Mouse (Mus musculus): ENCODE data around the gene Pik3r4.

Pik3r4 gene

DNA sequence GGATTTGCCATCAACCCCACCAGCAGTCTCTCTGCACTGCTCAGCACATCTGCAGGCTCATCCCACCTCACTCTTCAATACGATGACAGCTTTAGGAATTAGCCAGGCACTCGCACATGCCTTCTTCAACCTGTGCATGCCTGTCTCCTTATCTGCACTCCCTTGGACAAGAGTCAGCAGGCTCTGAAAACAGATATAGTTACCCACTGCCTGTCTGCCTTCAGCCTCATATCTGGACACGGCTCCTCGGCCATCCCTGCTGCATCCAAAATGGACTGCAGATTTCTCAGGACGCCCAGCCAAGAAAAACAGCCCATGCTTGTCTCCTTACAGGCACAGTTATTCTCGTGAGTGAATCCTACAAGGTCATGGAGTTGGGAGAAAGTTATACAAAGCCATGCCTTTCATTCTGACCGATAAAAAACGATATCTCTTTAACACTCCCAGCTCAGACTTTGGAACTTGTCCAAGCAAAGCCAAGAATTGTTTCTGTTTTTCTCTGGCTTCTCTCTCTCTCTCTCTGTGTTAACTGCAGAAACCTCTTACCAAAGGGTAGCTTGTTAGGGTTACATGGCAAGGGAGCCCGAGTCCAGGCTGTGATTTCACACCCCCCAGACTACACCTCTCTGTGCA lies 55.1 kb downstream of the Pik3r4 start:
- no peak for DNase-seq (ENCODE audit: low spot score)

DNA sequence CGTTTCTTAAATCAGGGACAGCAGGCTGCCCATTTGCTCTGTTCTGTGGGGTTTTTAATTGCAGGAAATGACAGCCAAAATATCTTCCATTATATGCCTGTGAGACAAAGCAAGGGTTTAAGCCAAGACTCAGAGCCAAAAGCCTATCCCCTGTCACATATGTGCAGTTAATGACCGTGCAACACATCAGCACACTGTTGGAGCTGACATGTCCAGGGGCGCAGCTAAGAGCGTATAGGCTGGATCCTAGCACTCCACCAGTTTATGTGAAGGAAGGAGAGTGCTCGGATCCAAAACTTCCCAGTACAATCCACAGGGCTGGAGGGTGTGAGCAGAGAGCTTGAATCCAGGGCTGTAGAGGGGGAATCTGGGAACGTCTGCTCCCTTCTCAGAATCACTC lies 57.9 kb downstream of the Pik3r4 start:
- no peak for DNase-seq (ENCODE audit: low spot score)

DNA sequence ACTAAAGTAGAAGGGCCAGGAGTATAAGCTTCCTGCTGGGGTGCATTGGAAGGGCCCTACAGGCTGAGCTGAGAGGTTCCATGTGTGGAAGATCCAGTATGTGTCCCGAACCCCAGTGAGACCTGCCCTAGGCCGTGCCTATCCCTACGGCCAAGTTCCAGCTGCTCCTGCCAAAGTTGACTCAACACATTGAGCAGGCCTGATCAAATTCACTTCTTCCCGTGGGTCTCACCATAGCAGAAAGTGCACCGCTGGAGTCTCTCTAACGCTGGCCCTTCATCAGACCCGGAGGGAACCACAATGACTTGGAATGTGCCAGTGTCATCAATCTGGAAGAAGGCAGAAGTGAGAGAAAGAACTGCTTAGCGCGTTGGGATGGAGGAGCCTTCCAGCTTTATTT lies 59.2 kb downstream of the Pik3r4 start:
- no peak for DNase-seq (ENCODE audit: low spot score)

DNA sequence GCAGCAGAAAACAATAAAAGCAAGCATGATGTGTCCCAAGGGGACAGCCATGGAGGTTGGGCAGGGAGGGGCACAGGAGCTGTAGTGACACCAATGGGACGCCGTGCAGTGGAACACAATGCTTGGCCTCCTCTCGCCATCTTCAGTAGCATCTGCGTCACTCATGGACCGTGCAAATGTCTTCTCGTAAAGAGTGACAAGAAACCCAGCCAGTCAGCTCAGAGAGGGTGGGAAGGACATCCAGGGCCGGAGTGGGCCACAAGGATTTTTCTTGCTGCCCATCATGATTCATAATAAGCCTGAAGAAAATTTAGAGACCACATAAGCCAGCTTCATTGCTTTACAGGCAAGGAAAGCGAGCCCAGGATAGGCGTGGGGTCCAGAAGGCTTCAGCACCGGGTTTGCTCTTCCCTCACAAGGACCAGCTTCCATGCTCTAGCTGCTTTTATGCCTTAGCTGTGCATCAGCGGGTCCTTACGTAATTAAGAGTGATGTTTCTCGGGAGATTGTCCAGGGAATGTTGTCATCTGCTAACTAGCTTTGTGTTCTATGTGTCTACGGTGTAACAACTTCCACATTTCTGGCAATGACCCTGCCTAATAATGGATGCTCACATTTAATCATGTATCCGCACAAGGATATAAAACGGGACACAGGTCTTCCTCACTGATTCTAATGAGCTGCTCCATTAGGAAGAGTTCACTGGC lies 61.6 kb downstream of the Pik3r4 start:
- no peak for DNase-seq (ENCODE audit: low spot score)

DNA sequence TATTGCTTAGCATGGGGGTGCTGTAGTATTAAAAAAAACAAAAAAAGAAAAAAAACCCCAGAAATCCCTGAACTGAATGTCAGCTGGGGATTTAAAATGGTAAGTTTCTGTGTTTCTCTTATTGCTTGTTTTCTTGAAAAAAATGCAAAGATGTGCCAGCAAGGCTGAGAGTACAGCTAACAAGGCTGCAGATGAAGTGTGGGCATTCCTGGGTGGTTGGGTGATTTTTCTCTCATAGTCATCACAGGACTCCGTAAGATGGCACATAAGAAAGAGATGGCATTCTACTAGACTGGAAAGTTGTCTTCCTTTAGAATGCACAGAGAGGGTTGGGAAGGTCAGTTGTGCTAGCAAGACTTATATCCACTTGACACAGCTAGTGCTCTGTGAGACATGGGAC lies 62.2 kb downstream of the Pik3r4 start:
- no peak for DNase-seq (ENCODE audit: low spot score)

DNA sequence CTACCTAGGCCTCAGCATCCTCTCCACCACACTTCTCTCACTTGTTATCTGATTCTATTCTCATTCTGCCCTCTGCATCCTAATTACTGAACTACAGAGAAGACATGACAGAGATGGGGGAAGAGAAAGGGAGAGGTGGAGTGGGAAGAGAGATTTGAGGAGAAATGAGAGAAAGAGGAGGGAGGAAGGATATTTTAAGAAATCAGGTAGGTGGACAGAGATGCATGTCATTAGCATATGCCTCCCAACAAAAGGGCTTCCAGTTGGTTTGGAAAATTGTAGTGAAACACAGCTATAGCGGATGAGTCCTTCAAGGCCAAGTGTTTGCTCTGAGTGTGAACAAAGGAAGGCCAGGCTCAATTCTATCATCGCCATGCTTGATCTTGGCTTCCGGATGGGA lies 69.3 kb downstream of the Pik3r4 start:
- DNase-seq (ENCODE audit: low spot score): no peak

DNA sequence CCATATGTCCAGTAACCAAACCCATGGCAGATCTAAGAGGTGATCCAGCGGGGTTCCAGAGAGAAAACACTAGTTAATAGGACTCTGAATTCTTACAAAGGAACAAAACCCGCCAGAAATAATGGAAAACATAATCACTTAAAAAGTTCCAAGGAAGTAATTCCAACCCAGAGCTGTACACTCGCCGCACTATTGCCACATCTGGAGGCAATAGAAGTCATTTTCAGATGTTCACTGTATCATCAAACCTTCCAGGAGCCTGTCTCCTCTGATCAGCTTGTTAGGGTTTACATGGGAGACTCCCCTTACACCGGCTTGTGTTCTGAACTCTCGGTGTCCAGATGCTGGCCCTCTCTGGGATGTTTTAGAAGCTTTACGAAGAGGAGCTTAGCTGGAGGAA lies 76.6 kb downstream of the Pik3r4 start:
- DNase-seq (ENCODE audit: low spot score): peak; percentile 13

DNA sequence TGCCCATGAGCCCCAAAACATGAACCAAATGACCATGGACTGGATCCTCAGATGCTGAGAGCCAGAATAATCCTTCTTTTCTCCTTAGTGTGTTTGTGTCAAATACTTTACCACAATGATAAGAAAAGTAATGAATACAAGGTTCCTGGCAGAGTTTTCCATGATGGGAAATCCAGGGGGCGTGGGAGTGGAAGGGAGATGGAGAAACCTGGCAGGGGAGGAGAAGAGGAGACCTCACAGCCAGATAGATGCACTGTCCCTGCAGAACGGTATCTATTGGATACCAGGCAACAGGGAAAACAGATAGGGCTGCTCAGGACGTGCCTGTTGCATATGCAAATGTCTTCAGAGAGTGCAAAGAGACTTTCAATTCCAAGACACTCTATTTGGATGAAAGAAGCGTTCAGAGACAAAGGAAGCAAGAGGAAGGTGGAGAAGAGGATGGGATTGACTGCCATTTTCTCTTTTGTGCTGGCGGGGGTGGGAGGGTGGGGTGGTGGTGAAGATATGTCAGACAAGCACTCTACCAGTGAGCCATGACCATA lies 77.1 kb downstream of the Pik3r4 start:
- DNase-seq (ENCODE audit: low spot score): no peak

DNA sequence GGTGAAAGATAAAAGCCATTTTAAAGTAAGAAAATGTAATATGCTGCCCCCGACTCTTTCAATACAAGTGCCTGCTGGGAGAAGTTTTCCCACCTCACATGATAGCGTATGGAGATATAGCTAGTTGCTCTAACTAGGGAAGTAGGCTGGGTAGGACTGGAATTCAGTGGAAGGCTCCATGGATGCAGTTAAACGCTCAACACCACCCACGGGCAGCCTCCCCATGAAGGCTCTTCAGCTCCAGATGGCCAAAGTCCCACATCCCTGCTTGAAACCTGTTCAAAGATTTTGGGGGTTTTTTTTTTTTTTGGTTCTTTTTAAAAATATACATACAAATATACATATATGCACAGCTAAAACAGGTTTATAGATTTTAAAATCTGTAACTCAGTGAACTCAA lies 77.7 kb downstream of the Pik3r4 start:
- DNase-seq (ENCODE audit: low spot score): no peak

DNA sequence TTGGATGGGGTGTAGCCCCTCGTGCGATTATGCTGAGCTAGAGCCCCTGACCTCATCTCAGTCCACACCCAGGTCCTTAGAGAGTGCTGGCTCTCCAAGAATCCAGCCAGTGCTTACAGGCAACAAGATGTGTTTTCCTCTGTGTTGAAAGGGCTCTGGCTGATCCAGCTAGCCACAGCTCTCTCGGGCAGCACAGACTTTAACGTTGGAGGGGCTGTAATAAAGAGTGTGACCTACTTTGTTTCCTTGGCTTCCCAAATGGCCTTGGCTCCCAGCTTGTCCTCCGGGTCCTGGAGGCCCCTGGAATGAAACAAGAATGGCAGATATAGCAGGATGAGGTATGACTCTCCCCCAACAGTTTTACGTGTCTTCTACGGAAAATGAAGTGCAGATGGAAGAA lies 89.2 kb downstream of the Pik3r4 start:
- no peak for DNase-seq (ENCODE audit: low spot score)

DNA sequence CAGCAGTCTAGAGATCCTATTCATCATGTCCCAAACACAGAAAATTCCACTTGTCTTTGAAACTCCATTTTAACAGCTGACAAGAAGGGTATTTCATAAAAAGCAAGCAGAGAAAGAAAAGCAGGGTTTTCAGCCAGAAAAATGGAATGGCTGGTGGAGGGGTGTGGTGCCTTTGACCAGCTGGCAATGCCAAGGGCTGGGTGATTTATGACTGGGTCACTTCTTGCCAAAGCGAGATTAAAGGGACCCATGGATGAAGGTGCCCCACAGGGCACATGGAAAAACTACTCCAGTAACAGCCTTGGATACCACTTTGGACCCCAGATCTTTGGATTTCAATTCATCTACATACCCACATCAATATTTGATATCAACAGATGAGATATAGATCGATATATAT lies 91.9 kb downstream of the Pik3r4 start:
- DNase-seq (ENCODE audit: low spot score): no peak

DNA sequence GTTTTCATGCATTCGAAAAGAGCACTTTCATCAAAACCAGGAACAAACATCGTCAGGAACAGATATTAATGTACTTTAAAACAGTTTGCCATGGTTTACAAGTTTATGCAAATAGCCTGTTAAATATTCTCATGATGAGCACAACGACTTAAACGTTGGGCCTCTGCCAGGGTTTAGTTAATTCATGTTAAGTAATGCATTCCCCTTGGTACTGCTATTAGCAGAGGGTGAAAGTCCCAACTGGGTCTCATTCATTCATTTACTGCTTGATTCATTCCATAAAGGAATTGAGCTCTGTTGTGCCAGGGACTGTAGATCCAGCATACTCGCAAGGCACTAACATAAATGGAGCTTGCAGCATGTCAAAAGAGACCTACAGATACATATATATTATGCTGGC lies 92.4 kb downstream of the Pik3r4 start:
- DNase-seq (ENCODE audit: low spot score): no peak

All from embryo, embryonic 10 days (tissue).